Mouse (Mus musculus) left cerebral cortex, adult 8-10 months (tissue): ENCODE data around the gene Nhp2. TPM values are rescaled to one million over a fixed set of nuclear protein-coding genes. Genes with fewer than 3 reads are reported as not detected.

Source experiments
- DNase-seq, 2 experiments: peaks; one replicate each; pipeline ENCODE4 v3.0.0; 2022; ENCODE audit warnings: low spot score in 2 of 2
- total RNA-seq, 4 experiments: library from RNA; stranded (reverse); gene quantifications; 2 replicates each; pipeline ENCODE4 v1.2.4; 2022

Nhp2 gene
- 10 to 100 TPM; 50.4 to 57.4 (median 53.6) TPM for total RNA-seq

DNA sequence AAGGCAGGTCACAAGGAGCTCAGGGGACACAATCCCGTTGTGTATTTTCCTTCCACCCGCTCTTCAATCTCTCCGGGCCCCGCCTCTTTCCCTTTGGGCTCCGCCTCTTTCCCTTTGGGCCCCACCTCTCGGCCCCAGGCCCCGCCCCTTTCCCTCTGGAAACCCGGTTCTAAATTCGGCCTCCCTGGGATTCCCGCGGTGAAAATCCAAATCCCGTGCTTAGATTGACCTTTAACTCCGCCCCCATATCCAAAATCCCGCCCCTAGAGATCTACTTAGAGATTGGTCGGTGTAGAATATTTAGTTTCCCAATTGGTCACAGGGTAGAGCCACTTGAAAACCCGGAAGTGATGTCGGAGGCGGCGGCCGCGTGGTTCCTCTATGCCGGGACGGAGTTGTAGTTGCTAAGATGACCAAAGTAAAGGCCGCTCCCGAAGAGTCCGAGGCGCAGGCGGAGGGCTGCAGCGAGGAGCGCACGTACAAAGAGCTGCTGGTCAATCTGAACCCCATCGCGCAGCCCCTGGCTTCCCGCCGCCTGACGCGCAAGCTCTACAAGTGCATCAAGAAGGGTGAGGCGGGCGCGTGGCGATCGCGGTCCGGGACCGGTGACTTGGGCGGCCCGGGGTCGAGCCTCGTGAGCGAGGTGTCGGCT is at the start of gene Nhp2:
TSS of gene Nhp2 (plus strand) at position 327 of the 652 bp plus-strand sequence.
- peak; percentile 79 to 95 for DNase-seq

- no peak for DNase-seq
These were observed 43.1 kb upstream of the Nhp2 start for GRCm38 (mm10) chr11:51576454-51576853.

DNA sequence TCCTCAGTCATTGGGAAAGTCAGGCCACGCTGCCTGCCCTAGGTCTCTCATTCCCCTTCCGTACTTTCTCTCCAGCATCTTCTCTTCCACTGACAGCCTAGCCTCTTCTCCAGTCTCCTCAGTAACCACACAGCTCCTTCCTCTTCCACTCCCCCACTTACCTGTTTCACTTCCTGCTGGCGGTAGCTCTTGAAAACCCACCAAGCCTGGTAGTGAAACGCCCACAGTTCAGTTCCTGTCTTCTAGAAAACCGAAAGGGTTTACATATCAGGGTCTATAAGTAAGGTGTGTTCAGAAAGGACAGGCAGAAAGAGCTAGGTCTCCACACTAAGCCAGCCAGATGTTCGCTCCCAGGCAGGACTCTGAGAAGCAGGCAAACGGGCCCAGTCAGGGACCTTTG is 41.9 kb upstream of the Nhp2 start:
- no peak for DNase-seq

GRCm38 (mm10) chr11:51579024-51579423 is 40.5 kb upstream of the Nhp2 start:
- no peak for DNase-seq

DNA sequence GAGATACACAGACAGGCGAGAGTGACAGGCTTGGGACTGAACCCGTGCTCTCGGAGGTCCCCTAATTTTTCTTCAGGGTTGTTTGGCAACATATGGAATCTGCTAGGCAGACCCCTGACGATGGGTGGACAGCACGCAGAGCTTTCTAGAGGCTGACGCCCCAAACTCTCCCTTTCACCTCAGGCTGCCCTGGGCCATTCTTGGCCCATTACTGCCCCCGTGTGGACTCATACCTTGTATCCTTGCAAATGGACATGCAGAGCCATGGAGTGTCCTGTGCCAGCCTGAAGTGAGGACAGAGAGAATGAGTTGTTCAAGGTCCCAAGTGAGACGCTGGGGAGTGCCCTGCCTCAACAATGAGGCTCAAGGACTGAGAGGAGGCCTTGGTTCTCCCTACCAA is 36.8 kb upstream of the Nhp2 start:
- no peak for DNase-seq

DNA sequence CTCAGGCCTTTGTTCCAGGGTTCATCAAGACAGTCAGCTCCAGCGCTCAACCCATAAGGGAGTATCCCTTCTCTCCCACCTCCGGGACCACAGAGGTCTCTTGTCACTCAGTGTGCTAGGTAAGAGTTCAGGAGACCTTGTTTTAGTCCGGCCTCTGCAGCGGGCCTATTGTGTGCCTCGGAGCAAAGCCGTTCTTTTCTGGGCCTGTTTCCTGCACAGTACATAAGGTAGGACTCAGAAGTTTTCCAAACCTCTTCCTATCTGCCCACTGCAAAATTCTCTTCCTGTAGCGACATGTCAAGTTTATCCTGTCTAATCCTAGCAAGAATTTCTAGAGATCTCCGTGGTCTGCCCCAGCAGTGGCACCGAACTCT is 35.5 kb upstream of the Nhp2 start:
- DNase-seq: no peak

DNA sequence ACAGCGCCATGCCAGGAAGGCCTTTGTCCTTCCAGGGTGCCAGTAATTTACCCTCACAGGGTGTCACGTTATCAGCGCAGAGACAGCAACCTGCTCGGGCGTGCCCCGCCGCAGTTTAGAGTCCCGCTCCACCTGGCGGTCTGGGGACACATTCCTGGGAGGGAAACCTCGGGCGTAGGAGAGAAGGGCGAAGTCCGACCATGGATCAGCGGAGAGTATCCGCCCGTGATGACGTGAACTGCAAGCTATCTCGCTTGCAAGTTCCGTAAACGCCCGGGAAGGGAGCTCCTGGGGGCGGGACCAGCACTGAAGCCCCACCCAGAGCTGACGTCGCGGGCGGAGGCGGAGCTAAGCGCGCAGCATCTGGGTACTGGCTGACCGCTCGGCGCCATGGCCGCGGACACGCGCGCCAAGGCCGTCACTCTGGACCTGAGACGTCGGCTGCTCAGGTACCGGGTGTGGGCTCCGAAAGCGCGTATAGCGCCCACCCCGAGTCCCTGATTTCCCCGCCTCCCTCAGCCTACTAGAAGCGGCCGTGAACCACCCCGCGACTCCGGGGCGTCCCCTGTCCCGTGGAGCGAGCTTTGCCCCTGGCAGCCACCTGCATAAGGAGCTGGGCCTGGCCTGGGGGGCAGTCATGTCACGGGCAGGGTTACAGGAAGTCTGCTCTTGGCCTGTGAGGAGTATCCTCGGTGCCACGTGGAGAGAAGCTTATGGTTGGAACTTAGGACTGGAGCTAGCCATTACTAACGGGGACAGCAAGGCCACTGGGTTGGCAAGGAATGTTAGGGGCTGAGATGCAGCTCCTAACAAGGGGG is 34.9 kb upstream of the Nhp2 start, which contains the start of gene Phykpl:
TSS of gene Phykpl (plus strand) at position 327 of the 818 bp plus-strand sequence.
- DNase-seq: peak; percentile 89 to 93

GRCm38 (mm10) chr11:51585608-51586252 is 33.8 kb upstream of the Nhp2 start:
- DNase-seq: no peak

GRCm38 (mm10) chr11:51586411-51586810 is 33.1 kb upstream of the Nhp2 start:
- DNase-seq: no peak

- no peak for DNase-seq
These were observed 32.5 kb upstream of the Nhp2 start for GRCm38 (mm10) chr11:51587059-51587458.

DNA sequence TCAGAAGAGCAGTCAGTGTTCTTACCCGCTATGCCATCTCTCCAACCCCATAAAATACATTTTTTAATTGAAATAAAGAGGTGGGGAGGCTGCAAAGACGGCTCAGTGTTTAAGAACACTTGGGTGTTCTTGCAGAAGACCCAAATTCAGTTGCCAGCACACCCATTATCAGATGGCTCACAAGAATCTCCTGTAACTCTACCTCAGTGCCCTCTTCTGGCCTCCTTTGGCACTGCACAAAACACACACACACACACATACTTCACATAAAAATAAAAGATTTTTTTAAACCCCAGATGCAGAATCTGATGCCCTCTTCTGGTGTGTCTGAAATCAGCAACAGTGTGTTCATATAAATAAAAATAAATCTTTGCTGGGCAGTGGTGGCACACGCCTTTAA is 30.7 kb upstream of the Nhp2 start:
- DNase-seq: no peak

GRCm38 (mm10) chr11:51590002-51590401 is 29.5 kb upstream of the Nhp2 start:
- DNase-seq: no peak

- DNase-seq: no peak
These were observed 28.4 kb upstream of the Nhp2 start for GRCm38 (mm10) chr11:51591168-51591567.

DNA sequence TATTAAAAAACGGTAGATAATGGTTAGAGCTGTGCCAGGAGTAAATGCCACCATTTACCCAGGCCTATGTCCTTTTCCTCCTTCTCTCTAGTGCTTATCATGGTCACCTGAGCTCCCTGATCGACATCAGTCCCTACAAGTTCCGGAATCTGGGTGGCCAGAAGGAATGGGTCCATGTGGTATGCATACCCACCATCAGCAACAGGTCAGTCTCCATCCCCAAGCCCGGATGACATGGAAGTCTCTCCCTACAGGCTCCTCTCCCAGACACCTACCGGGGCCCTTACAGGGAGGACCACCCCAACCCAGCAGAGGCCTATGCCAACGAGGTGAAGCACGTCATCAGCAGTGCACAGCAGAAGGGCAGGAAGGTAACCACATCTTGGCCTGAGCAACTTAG is 27.6 kb upstream of the Nhp2 start:
- DNase-seq: no peak

- DNase-seq: no peak
These were observed 26.2 kb upstream of the Nhp2 start for GRCm38 (mm10) chr11:51593368-51593767.

DNA sequence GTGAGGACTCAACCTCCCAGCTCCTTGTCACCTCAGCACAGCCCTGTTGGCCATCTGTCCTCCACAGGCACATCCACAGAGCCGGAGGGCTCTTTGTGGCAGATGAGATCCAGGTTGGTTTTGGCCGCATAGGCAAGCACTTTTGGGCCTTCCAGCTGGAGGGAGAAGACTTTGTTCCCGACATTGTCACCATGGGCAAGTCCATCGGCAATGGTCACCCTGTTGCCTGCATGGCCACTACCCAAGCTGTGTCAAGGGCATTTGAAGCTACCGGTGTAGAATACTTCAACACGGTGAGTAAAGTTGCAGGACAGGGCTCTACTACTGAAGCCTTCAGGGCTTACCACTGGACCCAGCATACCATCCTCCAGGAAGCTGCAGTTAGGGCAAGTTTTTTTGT is 25.7 kb upstream of the Nhp2 start:
- no peak for DNase-seq

GRCm38 (mm10) chr11:51594715-51595350 is 24.7 kb upstream of the Nhp2 start:
- no peak for DNase-seq

DNA sequence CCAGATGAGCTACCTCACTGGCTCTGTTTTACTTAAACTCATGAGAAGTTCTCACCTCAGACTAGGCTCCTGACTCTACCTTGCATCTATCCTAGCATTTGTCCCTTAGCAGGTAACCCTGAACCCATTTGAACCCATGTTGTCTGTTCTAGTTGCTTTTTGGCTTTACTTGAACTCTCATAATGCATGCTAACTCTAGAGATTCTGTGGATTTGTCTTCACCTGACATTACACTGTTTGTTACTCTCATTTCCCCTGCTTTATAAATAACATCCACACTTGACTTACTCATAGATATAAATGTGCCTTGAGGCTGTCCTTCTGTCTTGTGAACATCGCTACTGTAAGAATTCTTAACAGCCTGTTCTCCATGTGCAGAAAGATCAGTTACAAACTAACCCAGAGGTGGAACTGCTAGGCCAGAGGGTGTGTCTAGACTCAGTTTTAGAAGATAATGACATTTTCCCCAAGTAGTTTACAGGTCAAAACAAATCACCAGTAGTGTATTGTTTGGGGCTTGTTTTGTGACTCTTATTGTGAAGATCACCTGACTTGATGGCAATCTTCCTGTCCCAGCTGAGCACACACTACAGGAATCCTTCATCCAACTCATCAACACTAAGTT is 24.0 kb upstream of the Nhp2 start:
- no peak for DNase-seq

DNA sequence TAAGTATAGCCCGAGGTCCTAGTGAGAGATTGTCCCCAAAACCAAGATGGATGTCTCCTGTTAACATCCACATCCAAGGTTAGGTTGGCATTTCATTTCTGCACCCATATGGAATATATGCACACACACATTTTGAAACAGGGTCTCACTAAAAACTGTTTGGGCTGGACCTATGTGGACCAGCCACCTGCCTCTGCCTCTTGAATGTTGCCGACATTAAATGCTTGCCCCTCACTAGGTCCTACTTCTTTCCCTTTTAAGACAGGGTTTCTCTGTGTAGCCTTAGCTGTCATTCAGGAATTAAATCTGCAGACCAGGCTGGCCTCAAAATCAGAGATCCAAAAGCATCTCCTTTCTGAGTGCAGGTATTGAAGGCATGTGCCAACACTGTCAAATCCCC is 22.0 kb upstream of the Nhp2 start:
- no peak for DNase-seq

DNA sequence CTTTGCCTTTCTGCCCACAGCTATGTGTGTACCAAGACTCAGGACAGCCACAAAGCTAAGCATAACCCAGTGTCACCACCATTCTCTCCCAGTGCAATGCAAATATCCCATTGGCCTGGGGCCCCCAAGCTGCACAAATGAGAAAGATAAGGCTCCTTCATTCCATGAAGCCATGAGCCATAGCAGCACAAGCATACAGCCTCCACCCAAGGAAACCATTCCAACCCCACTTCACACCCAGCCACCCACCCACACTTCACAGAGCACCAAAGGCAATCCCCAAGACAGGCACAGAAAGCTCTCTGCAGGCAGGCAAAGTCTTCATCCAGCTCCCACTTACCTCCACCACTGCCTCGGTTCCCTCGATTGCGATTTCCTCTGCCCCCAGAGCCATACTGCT is 17.3 kb upstream of the Nhp2 start:
- no peak for DNase-seq
